10 mouse cellular contexts compared by ENCODE assay signal in genomic region chr4:134165024-134165423, GRCm38 (mm10). TPM values are rescaled to one million over a fixed set of nuclear protein-coding genes. Genes with fewer than 3 reads are reported as not detected.
DNase-seq lines count a peak whose midpoint lies in the region; ATAC-seq lines count a peak whose summit lies in the region.
"Had no signal": no experiment of that assay in that cellular context is flagged by ENCODE, and none has a peak within 500 bp of the region (broad histone marks: within the 10 kb centered on the region; RNA-seq: fewer than 3 reads in every experiment).

No protein-coding gene starts in this region.

- no peak for ATAC-seq in kidney, embryonic 16.5 days (ENCODE audit: low FRiP score, low TSS enrichment)
- ATAC-seq in heart, embryonic 14.5 days (ENCODE audit: insufficient number of reproducible peaks, insufficient read depth, low FRiP score, low read depth): no peak
- peak; percentile 74 for ATAC-seq in megakaryocyte progenitor cell, adult 5-6 weeks (replicated peaks; ENCODE audit: poor library complexity)

- no peaks in the 10 kb centered on the region for H3K4me1 ChIP-seq in kidney, embryonic 16.5 days (ENCODE audit: insufficient read depth, low read length)
- peaks cover 3 to 16% of the 10 kb centered on the region in 2 experiments for H3K4me1 ChIP-seq in heart, embryonic 14.5 days (ENCODE audit: control insufficient read depth in 2 of 2, insufficient read depth in 2 of 2, low read length in 2 of 2)
- H3K4me1 ChIP-seq: embryonic facial prominence, embryonic 12.5 days; lung, embryonic 15.5 days had no signal

- H3K27me3 ChIP-seq in kidney, embryonic 16.5 days (ENCODE audit: insufficient read depth, low read length): no peaks in the 10 kb centered on the region
- H3K27me3 ChIP-seq in heart, embryonic 14.5 days (ENCODE audit: control insufficient read depth, insufficient read depth, low read length): no peaks in the 10 kb centered on the region
- H3K27me3 ChIP-seq: embryonic facial prominence, embryonic 12.5 days; lung, embryonic 15.5 days had no signal

- 0 out of 2 replicates have a peak overlapping the region, but pooled peaks have one; percentile 21 for H3K4me2 ChIP-seq in kidney, embryonic 16.5 days (replicated peaks; ENCODE audit: low read depth, low read length)
- peak overlapping the region; percentile 3; the same call in 1 of the 2 replicates for H3K4me2 ChIP-seq in heart, embryonic 14.5 days (ENCODE audit: low read length)
- H3K4me2 ChIP-seq: embryonic facial prominence, embryonic 12.5 days; lung, embryonic 15.5 days had no signal

- H3K27ac ChIP-seq in kidney, embryonic 16.5 days (ENCODE audit: low read length): peak overlapping the region; percentile 54
- peak overlapping the region; percentile 3 to 39; a peak in 2 of 4 replicates for H3K27ac ChIP-seq in heart, embryonic 14.5 days (replicated peaks in 1 of 2; ENCODE audit: control insufficient read depth in 1 of 2, insufficient read depth in 1 of 2, low read depth in 2 of 2, low read length in 2 of 2)
- H3K27ac ChIP-seq: embryonic facial prominence, embryonic 12.5 days; lung, embryonic 15.5 days had no signal

- 69% methylated on average over 6 of the region's 6 CpGs for WGBS in kidney, embryonic 16.5 days
- WGBS in heart, embryonic 14.5 days: 17% methylated on average over 6 of the region's 6 CpGs

- no peak for DNase-seq in kidney, adult 8-10 months
- DNase-seq in c-Kit-positive CD71-positive TER-119-negative erythroid progenitor cells, embryonic 14.5 days (ENCODE audit: low read depth): peak; percentile 43
- no peak for DNase-seq in urinary bladder, adult 2 months (ENCODE audit: low spot score)
- no peak for DNase-seq in ovary, postnatal 14 days (ENCODE audit: low spot score)

- H3K36me3 ChIP-seq in kidney, embryonic 16.5 days (ENCODE audit: insufficient read depth, low read length): peaks cover 7% of the 10 kb centered on the region
- peaks cover 19% of the 10 kb centered on the region for H3K36me3 ChIP-seq in heart, embryonic 14.5 days (ENCODE audit: control insufficient read depth, insufficient read depth, low read length)

- H3K9me3 ChIP-seq in kidney, embryonic 16.5 days (ENCODE audit: low read length): no peaks in the 10 kb centered on the region
- no peaks in the 10 kb centered on the region for H3K9me3 ChIP-seq in heart, embryonic 14.5 days (ENCODE audit: control insufficient read depth, low read length)
- H3K9me3 ChIP-seq: embryonic facial prominence, embryonic 12.5 days; lung, embryonic 15.5 days had no signal

- H3K9ac ChIP-seq in kidney, embryonic 16.5 days (replicated peaks; ENCODE audit: low read length): no peak overlapping the region
- no peak overlapping the region for H3K9ac ChIP-seq in heart, embryonic 14.5 days (ENCODE audit: low read length)
- H3K9ac ChIP-seq: embryonic facial prominence, embryonic 12.5 days; lung, embryonic 15.5 days had no signal

- peak overlapping the region; percentile 6; the same call in 1 of the 2 replicates for H3K4me3 ChIP-seq in kidney, embryonic 16.5 days (ENCODE audit: low read length)
- no peak overlapping the region for H3K4me3 ChIP-seq in heart, embryonic 14.5 days (ENCODE audit: control insufficient read depth in 1 of 2, insufficient read depth in 1 of 2, low read depth in 1 of 2, low read length in 2 of 2)
- H3K4me3 ChIP-seq: embryonic facial prominence, embryonic 12.5 days; lung, embryonic 15.5 days had no signal

RNA-seq across cellular contexts. Expression of gene Cep85, which starts 21.9 kb away (rescaled TPM):
- 112 and 141 TPM in 2 replicates for polyA plus RNA-seq in kidney, embryonic 16.5 days (2015; fragmentation: Nextera tagmentation; extraction: Ambion mirVana)
- polyA plus RNA-seq in heart, embryonic 14.5 days (2014; fragmentation: Nextera tagmentation; extraction: Ambion mirVana): 35.4 and 37.0 TPM in 2 replicates
- total RNA-seq in megakaryocyte progenitor cell, adult 5-6 weeks (2015): 14.5 and 27.8 TPM in 2 replicates
- total RNA-seq in megakaryocyte progenitor cell, adult 5-6 weeks (2017): 33.8 and 41.0 TPM in 2 replicates
- polyA plus RNA-seq in urinary bladder, adult 2 months (2012; rRNA removed): 22.9 and 23.6 TPM in 2 replicates

RNA-seq across cellular contexts. Expression of gene Sh3bgrl3, which starts 36.4 kb away (rescaled TPM):
- polyA plus RNA-seq in kidney, embryonic 16.5 days (2015; fragmentation: Nextera tagmentation; extraction: Ambion mirVana): 389 and 435 TPM in 2 replicates
- polyA plus RNA-seq in heart, embryonic 14.5 days (2014; fragmentation: Nextera tagmentation; extraction: Ambion mirVana): 196 and 209 TPM in 2 replicates
- total RNA-seq in megakaryocyte progenitor cell, adult 5-6 weeks (2015): 724 and 761 TPM in 2 replicates
- 230 and 307 TPM in 2 replicates for total RNA-seq in megakaryocyte progenitor cell, adult 5-6 weeks (2017)
- polyA plus RNA-seq in urinary bladder, adult 2 months (2012; rRNA removed): 337 and 349 TPM in 2 replicates

RNA-seq across cellular contexts. Expression of gene Gm7534, which starts 37.8 kb away (rescaled TPM):
- polyA plus RNA-seq in kidney, embryonic 16.5 days (2015; fragmentation: Nextera tagmentation; extraction: Ambion mirVana): 0.25 and 0.28 TPM in 2 replicates
- polyA plus RNA-seq in heart, embryonic 14.5 days (2014; fragmentation: Nextera tagmentation; extraction: Ambion mirVana): not detected in 2 replicates
- not detected in 2 replicates for total RNA-seq in megakaryocyte progenitor cell, adult 5-6 weeks (2015)
- total RNA-seq in megakaryocyte progenitor cell, adult 5-6 weeks (2017): not detected in 2 replicates
- not detected in 2 replicates for polyA plus RNA-seq in urinary bladder, adult 2 months (2012; rRNA removed)
- total RNA-seq: gastrocnemius, postnatal 4 days had no signal
- polyA plus RNA-seq: embryonic facial prominence, embryonic 12.5 days; lung, embryonic 15.5 days had no signal
